ENCODE assay signal across 7 mouse cellular contexts in the genomic region with DNA sequence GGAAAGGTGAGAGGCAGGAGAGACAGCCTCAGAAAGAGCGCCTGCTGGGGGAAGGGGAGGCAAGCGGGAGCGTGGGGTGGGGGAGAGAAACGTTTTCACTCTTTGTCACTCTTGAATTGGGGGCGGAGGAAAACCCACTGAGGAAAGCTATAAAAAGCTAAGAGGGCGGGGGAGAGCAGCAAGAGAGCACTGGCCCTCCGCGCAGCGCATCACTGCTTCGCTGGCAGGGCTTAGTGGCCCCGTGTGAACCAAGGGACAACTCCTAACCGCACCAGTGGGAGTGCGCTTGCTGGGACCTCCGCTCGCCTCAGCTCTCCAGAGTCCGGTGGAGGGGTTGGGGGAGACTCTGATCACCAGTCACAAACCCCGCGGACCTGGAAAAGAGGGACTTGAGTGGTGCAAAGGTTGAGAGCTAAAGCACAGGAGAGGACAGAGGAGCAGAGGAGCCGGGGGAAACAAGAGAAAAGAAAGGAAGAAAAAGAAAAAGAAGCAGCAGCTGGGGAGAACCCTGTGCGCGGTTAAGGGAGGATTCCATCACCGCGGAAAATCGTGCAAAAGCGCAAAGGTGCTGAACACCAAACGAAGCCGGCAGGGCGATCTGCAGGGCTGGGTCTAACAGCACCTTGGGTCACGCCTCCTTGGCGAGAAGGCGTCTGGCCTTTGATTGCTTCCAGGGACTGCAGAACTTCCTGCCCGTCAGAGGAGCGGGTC. TPM values are rescaled to one million over a fixed set of nuclear protein-coding genes. Genes with fewer than 3 reads are reported as not detected.
DNase-seq lines count a peak whose midpoint lies in the region; ATAC-seq and TF ChIP-seq lines count a peak whose summit lies in the region.

A gene (plus strand): TSS at position 181 of the 711 bp plus-strand sequence.

- no peak for TF ChIP-seq EP300 in liver, postnatal 0 days (IDR thresholded peaks at IDR 0.05; ENCODE audit: low read depth)

- peak within 1 kb of the TSS; percentile 48 for H3K27ac ChIP-seq in forebrain, embryonic 10.5 days
- no peak within 1 kb of the TSS for H3K27ac ChIP-seq in intestine, embryonic 16.5 days (ENCODE audit: low read length)
- H3K27ac ChIP-seq in liver, postnatal 0 days (ENCODE audit: low read depth), result no peak within 1 kb of the TSS
- peak within 1 kb of the TSS; percentile 16; the same call in 1 of the 2 replicates for H3K27ac ChIP-seq in stomach, embryonic 16.5 days (ENCODE audit: low read length)

- ATAC-seq in intestine, embryonic 16.5 days, result peak; percentile 63
- no peak for ATAC-seq in liver, postnatal 0 days
- ATAC-seq in stomach, embryonic 16.5 days (ENCODE audit: insufficient read depth, low FRiP score), result peak; percentile 56; the same call in 1 of the 2 replicates

- peak within 1 kb of the TSS; percentile 57 for H3K9ac ChIP-seq in intestine, embryonic 16.5 days (ENCODE audit: low read depth, low read length)
- H3K9ac ChIP-seq in liver, postnatal 0 days (replicated peaks), result no peak within 1 kb of the TSS
- peak within 1 kb of the TSS; percentile 45 for H3K9ac ChIP-seq in stomach, embryonic 16.5 days (ENCODE audit: low read length)

- no peaks in the 10 kb centered on the region for H3K36me3 ChIP-seq in forebrain, embryonic 10.5 days (replicated peaks)
- no peaks in the 10 kb centered on the region for H3K36me3 ChIP-seq in intestine, embryonic 16.5 days (ENCODE audit: control insufficient read depth, insufficient read depth, low read length)
- no peaks in the 10 kb centered on the region for H3K36me3 ChIP-seq in liver, postnatal 0 days (replicated peaks; ENCODE audit: insufficient read depth, low read length)
- no peaks in the 10 kb centered on the region for H3K36me3 ChIP-seq in stomach, embryonic 16.5 days (ENCODE audit: control insufficient read depth, insufficient read depth, low read length)

- H3K4me2 ChIP-seq in intestine, embryonic 16.5 days (ENCODE audit: low read depth, low read length), result peak within 1 kb of the TSS; percentile 70
- H3K4me2 ChIP-seq in liver, postnatal 0 days (ENCODE audit: low read depth, low read length), result peak within 1 kb of the TSS; percentile 59
- peak within 1 kb of the TSS; percentile 61 for H3K4me2 ChIP-seq in stomach, embryonic 16.5 days (ENCODE audit: low read depth, low read length)

- peak; percentile 11 for DNase-seq in right cerebral cortex, postnatal 4 days
- DNase-seq in right cerebral cortex, adult 2 months (ENCODE audit: low spot score in 2 of 2), result no peak
- DNase-seq in forebrain, embryonic 10.5 days (ENCODE audit: extremely low spot score, low spot score), result peak; percentile 43
- DNase-seq in liver, postnatal 0 days, result peak; percentile 15
- DNase-seq in thymus, adult 18-20 months, result no peak

- no peaks in the 10 kb centered on the region for H3K9me3 ChIP-seq in forebrain, embryonic 10.5 days
- H3K9me3 ChIP-seq in intestine, embryonic 16.5 days (ENCODE audit: control insufficient read depth, low read length), result no peaks in the 10 kb centered on the region
- no peaks in the 10 kb centered on the region for H3K9me3 ChIP-seq in liver, postnatal 0 days (ENCODE audit: low read length)
- H3K9me3 ChIP-seq in stomach, embryonic 16.5 days (replicated peaks; ENCODE audit: control insufficient read depth, low read length), result no peaks in the 10 kb centered on the region

- WGBS in forebrain, embryonic 10.5 days, result under 1% methylated on average over 33 of the region's 33 CpGs
- under 1% methylated on average over 33 of the region's 33 CpGs for WGBS in intestine, embryonic 16.5 days
- WGBS in liver, postnatal 0 days (ENCODE audit: insufficient replicate concordance), result 1% methylated on average over 33 of the region's 33 CpGs
- under 1% methylated on average over 33 of the region's 33 CpGs for WGBS in stomach, embryonic 16.5 days

- peak within 1 kb of the TSS; percentile 63 for H3K4me3 ChIP-seq in forebrain, embryonic 10.5 days
- H3K4me3 ChIP-seq in intestine, embryonic 16.5 days (ENCODE audit: low read length), result peak within 1 kb of the TSS; percentile 49
- peak within 1 kb of the TSS; percentile 25 for H3K4me3 ChIP-seq in liver, postnatal 0 days (ENCODE audit: low read depth, low read length)
- peak within 1 kb of the TSS; percentile 45 for H3K4me3 ChIP-seq in stomach, embryonic 16.5 days (replicated peaks; ENCODE audit: low read length)

- no peak for TF ChIP-seq CTCF in liver, postnatal 0 days (IDR thresholded peaks at IDR 0.05; ENCODE audit: low read depth)

- H3K27me3 ChIP-seq in forebrain, embryonic 10.5 days (ENCODE audit: poor library complexity, severe bottlenecking), result peaks cover 44% of the 10 kb centered on the region
- H3K27me3 ChIP-seq in intestine, embryonic 16.5 days (replicated peaks; ENCODE audit: control insufficient read depth, insufficient read depth, low read length), result peaks cover 14% of the 10 kb centered on the region
- peaks cover 31% of the 10 kb centered on the region for H3K27me3 ChIP-seq in liver, postnatal 0 days (ENCODE audit: insufficient read depth, low read length)
- H3K27me3 ChIP-seq in stomach, embryonic 16.5 days (ENCODE audit: control insufficient read depth, insufficient read depth, low read length), result peaks cover 12% of the 10 kb centered on the region

- H3K4me1 ChIP-seq in forebrain, embryonic 10.5 days, result peaks cover 38% of the 10 kb centered on the region
- H3K4me1 ChIP-seq in intestine, embryonic 16.5 days (ENCODE audit: control insufficient read depth, insufficient read depth, low read length), result peaks cover 13% of the 10 kb centered on the region
- H3K4me1 ChIP-seq in liver, postnatal 0 days (ENCODE audit: insufficient read depth), result peaks cover 7% of the 10 kb centered on the region; the same call in 1 of the 2 replicates
- 0 out of 2 replicates have a peak, but pooled peaks cover 16% of the 10 kb centered on the region for H3K4me1 ChIP-seq in stomach, embryonic 16.5 days (ENCODE audit: control insufficient read depth, insufficient read depth, low read length)

RNA-seq across cellular contexts. Expression of the gene that starts here (rescaled TPM):
- polyA plus RNA-seq in forebrain, embryonic 10.5 days (2016; fragmentation: Nextera tagmentation; extraction: Ambion mirVana), result 2.9 and 4.2 TPM in 2 replicates
- 7.9 and 8.4 TPM in 2 replicates for polyA plus RNA-seq in intestine, embryonic 16.5 days (2015; fragmentation: Nextera tagmentation; extraction: Ambion mirVana)
- 0.02 and 0.06 TPM in 2 replicates for polyA plus RNA-seq in liver, postnatal 0 days (2015; fragmentation: Nextera tagmentation; extraction: Ambion mirVana)
- polyA plus RNA-seq in stomach, embryonic 16.5 days (2015; fragmentation: Nextera tagmentation; extraction: Ambion mirVana), result 10.0 TPM in 2 replicates

Comparison
In these comparisons a context has a peak if more than half of its experiments do, and no peak if none do; other contexts are left out.
1. DNase-seq: peak in right cerebral cortex, postnatal 4 days (single experiment) and forebrain, embryonic 10.5 days (single experiment); none in right cerebral cortex, adult 2 months (0 of 2) and thymus, adult 18-20 months (0 of 2).
2. Peak in DNase-seq, H3K4me3 ChIP-seq and H3K4me2 ChIP-seq in liver, postnatal 0 days; RNA of the gene not detected or under 1 TPM.
3. H3K27ac ChIP-seq: peak in forebrain, embryonic 10.5 days (single experiment) and stomach, embryonic 16.5 days (single experiment); none in intestine, embryonic 16.5 days (single experiment) and liver, postnatal 0 days (single experiment).
4. Peak in every context shown above with its lines, with median percentiles within 50 percentile points of each other: H3K4me3 ChIP-seq and H3K4me2 ChIP-seq.